Mouse (Mus musculus) large intestine, adult 2 months (tissue): ENCODE measurements around the gene Mfng. TPM values are rescaled to one million over a fixed set of nuclear protein-coding genes. Genes with fewer than 3 reads are reported as not detected.

Experiments
- DNase-seq: peaks from one replicate; pipeline ENCODE4 v3.0.0-alpha.2; 2012; ENCODE audit warnings: low read depth, low spot score
- WGBS: fragments of 180-500 bp; shearing (Covaris S2); methylation state at CpG from one replicate; pipeline ENCODE4 v1.1.7; 2018; 5-methylcytosine and 5-hydroxymethylcytosine counted together
- polyA plus RNA-seq: library from polyadenylated mRNA; depleted of rRNA; stranded (reverse); fragments of >200 nt; gene quantifications from 2 replicates; pipeline ENCODE4 v1.2.3, GENCODE M21; 2012

Gene Mfng
- polyA plus RNA-seq, 1 experiment, result 8.6 TPM

- 74% methylated on average over 5 of the region's 5 CpGs for WGBS
- no peak for DNase-seq
Observed at GRCm38 (mm10) chr15:78763704-78764103, 9.6 kb downstream of the Mfng start.

GRCm38 (mm10) chr15:78763210-78763609 lies 10.1 kb downstream of the Mfng start:
- 48% methylated on average over 10 of the region's 10 CpGs for WGBS
- no peak for DNase-seq

- 76% methylated on average over 13 of the region's 13 CpGs for WGBS
- no peak for DNase-seq
Observed at GRCm38 (mm10) chr15:78761112-78761511, 12.2 kb downstream of the Mfng start.

- WGBS, result 89% methylated on average over 6 of the region's 6 CpGs
- no peak for DNase-seq
Observed at GRCm38 (mm10) chr15:78758132-78758531, 15.1 kb downstream of the Mfng start.

- WGBS, result 53% methylated on average over 12 of the region's 12 CpGs
- no peak for DNase-seq
Observed at GRCm38 (mm10) chr15:78755966-78756725, 17.1 kb downstream of the Mfng start.

GRCm38 (mm10) chr15:78755226-78755625 lies 18.0 kb downstream of the Mfng start:
- 56% methylated on average over 3 of the region's 3 CpGs for WGBS

GRCm38 (mm10) chr15:78754144-78754543 lies 19.1 kb downstream of the Mfng start:
- DNase-seq, result no peak
- WGBS, result 74% methylated on average over 5 of the region's 5 CpGs

More at GRCm38 (mm10) chr15:78755226-78755625, 18.0 kb downstream of the Mfng start:
- no peak for DNase-seq

GRCm38 (mm10) chr15:78752991-78753390 lies 20.3 kb downstream of the Mfng start:
- no peak for DNase-seq

GRCm38 (mm10) chr15:78750608-78751350 lies 22.5 kb downstream of the Mfng start:
- WGBS, result 36% methylated on average over 6 of the region's 6 CpGs
- no peak for DNase-seq

GRCm38 (mm10) chr15:78749855-78750254 lies 23.4 kb downstream of the Mfng start:
- DNase-seq, result no peak
- 36% methylated on average over 5 of the region's 5 CpGs for WGBS

GRCm38 (mm10) chr15:78744206-78744605 lies 29.1 kb downstream of the Mfng start:
- DNase-seq, result peak; percentile 25
- WGBS, result 4% methylated on average over 5 of the region's 5 CpGs

GRCm38 (mm10) chr15:78742831-78743230 lies 30.4 kb downstream of the Mfng start:
- no peak for DNase-seq
- WGBS, result 83% methylated on average over 8 of the region's 10 CpGs

- WGBS, result 46% methylated on average over 12 of the region's 12 CpGs
- no peak for DNase-seq
Observed at GRCm38 (mm10) chr15:78740662-78741061, 32.6 kb downstream of the Mfng start.

- DNase-seq, result no peak
- 55% methylated on average over 6 of the region's 6 CpGs for WGBS
Observed at GRCm38 (mm10) chr15:78737146-78737545, 36.1 kb downstream of the Mfng start.

GRCm38 (mm10) chr15:78736681-78737100 lies 36.6 kb downstream of the Mfng start:
- 15% methylated on average over 7 of the region's 7 CpGs for WGBS
- DNase-seq, result no peak

- WGBS, result 46% methylated on average over 3 of the region's 3 CpGs
- no peak for DNase-seq
Observed at GRCm38 (mm10) chr15:78736181-78736579, 37.1 kb downstream of the Mfng start.

GRCm38 (mm10) chr15:78735431-78736180 lies 37.7 kb downstream of the Mfng start:
- WGBS, result 23% methylated on average over 17 of the region's 17 CpGs
- DNase-seq, result no peak

- no peak for DNase-seq
- WGBS, result 56% methylated on average over 4 of the region's 4 CpGs
Observed at GRCm38 (mm10) chr15:78731830-78732229, 41.4 kb downstream of the Mfng start.

GRCm38 (mm10) chr15:78730315-78731049 lies 42.8 kb downstream of the Mfng start:
- no peak for DNase-seq
- 64% methylated on average over 12 of the region's 12 CpGs for WGBS

GRCm38 (mm10) chr15:78726697-78727096 lies 46.6 kb downstream of the Mfng start:
- no peak for DNase-seq
- 39% methylated on average over 7 of the region's 7 CpGs for WGBS
